Mouse (Mus musculus): Measurements from ENCODE around the gene Smim12. TPM values are rescaled to one million over a fixed set of nuclear protein-coding genes. Genes with fewer than 3 reads are reported as not detected.
A peak's percentile ranks its signal among the peaks of the same experiment; 100 is the strongest.

Smim12 gene
- polyA plus RNA-seq, 1 experiment from 2014 or later, result 53.0 TPM

DNA sequence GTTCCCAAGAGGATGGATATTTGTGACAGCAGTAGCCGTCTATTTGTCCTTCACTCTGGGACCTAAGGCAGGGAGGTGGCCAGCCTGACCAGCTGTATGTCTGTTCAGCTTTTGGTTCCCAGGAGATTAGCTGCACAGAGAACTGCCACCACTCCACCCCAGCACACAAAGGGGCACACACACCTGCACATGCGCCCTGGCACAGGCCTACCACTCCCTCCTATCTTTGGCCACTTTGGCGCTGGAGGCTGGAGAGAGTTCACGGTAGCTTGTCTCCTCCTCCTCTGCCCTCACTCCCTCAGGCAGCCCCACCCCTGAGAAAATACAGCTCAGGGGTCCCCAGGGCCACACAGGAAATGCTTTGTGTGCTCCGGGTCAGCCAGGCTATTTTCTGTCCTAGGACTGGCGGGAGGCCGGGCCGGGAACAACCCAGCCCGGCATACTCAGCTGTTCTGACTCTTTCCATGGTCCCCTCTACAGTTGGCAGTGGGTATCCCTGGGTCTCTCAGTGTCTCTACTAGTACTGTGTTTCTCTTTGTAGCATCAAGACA lies 34.9 kb downstream of the Smim12 start:
- no peak overlapping the region for H3K4me3 ChIP-seq
- WGBS, result 30% methylated on average over 9 of the region's 9 CpGs
- no peaks in the 10 kb centered on the region for H3K9me3 ChIP-seq
- peaks cover 4% of the 10 kb centered on the region; the same call in 1 of the 2 replicates for H3K4me1 ChIP-seq
- H3K9ac ChIP-seq, result no peak overlapping the region
- no peak overlapping the region for H3K4me2 ChIP-seq
- ATAC-seq (ENCODE audit: insufficient number of reproducible peaks, insufficient read depth, low FRiP score, low TSS enrichment, low read depth), result no peak
- no peaks in the 10 kb centered on the region for H3K36me3 ChIP-seq
- no peaks in the 10 kb centered on the region for H3K27me3 ChIP-seq
- no peak overlapping the region for H3K27ac ChIP-seq

DNA sequence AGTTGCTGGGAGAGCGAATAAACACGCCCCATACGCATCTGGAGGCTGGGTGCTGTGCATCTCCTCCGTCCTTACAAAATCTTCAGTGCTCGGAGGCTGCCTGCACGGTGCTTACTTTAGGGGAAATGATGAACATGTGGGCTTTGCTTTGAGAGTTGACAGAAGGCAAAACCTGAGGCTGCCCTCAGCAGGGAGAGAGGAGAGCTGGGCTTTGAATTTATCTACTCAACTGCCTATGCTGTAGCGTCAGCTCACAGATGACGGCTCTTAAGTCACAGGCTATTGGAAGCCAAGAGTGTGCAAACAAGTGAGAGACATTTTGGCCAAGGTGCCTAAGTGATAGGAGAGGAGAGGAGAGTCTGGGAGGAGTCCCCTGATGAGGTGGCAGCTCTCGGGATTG lies 35.7 kb downstream of the Smim12 start:
- Histone ChIP-seq H3K9me3 (no peaks in the 10 kb centered on the region), H3K4me1 (peaks cover 4% of the 10 kb centered on the region; the same call in 1 of the 2 replicates), H3K4me3 (no peak overlapping the region), H3K27ac (no peak overlapping the region), H3K9ac (no peak overlapping the region), H3K36me3 (no peaks in the 10 kb centered on the region), H3K4me2 (no peak overlapping the region), H3K27me3 (no peaks in the 10 kb centered on the region)
- ATAC-seq (ENCODE audit: insufficient number of reproducible peaks, insufficient read depth, low FRiP score, low TSS enrichment, low read depth), result no peak
- 67% methylated on average over 9 of the region's 9 CpGs for WGBS

DNA sequence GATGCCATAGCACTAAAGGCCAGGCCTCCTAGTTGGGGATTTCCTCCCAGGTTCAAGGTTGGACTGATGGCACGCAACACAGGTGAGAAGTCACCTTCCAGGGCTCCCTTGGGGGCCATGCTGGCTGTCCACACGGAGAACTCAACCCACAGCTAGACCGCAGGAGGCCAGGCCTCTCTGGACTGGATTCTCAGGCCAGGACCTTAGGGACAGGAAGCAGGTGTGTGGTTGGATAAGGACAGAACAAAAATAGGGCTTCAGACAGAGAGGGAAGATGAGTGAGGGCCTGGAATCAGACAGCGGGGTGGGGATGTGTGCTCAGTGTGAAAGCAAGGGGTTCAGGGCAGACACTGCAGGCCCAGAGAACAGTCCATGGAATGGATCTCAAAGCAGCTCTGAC lies 43.3 kb downstream of the Smim12 start:
- no peaks in the 10 kb centered on the region for H3K36me3 ChIP-seq
- 0 out of 2 replicates have a peak, but pooled peaks cover 3% of the 10 kb centered on the region for H3K4me1 ChIP-seq
- no peak overlapping the region for H3K27ac ChIP-seq
- H3K9ac ChIP-seq, result 0 out of 2 replicates have a peak overlapping the region, but pooled peaks have one; percentile 1
- 74% methylated on average over 4 of the region's 4 CpGs for WGBS
- no peaks in the 10 kb centered on the region for H3K9me3 ChIP-seq
- H3K27me3 ChIP-seq, result no peaks in the 10 kb centered on the region
- no peak overlapping the region for H3K4me3 ChIP-seq
- H3K4me2 ChIP-seq, result no peak overlapping the region
- ATAC-seq (ENCODE audit: insufficient number of reproducible peaks, insufficient read depth, low FRiP score, low TSS enrichment, low read depth), result no peak

DNA sequence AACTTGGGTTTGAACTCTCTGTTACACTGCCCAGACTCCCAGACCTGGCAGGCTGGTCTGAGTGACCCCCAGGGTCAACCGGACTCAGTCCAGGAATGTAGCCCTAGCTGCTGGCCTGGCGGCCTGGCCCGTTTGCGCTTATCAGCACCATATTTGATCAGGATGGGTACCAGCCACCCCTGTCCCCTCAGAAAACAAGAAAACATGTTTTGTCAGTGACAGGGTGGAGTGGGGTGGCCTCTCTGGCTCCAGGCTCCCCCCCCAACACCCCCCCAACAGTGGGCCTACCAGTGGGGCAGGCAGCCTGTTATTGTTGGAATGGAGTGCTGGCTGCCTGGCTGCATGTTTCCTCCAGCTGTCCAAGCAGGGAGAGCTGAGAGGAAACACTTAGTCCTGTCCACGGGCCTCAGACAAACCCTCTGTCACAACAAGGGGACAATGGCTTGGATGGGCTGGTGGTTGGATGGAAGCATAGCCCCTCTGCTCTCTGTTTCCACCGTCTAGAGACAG lies 45.5 kb downstream of the Smim12 start:
- no peak overlapping the region for H3K27ac ChIP-seq
- no peaks in the 10 kb centered on the region for H3K36me3 ChIP-seq
- H3K27me3 ChIP-seq, result no peaks in the 10 kb centered on the region
- no peak overlapping the region for H3K4me3 ChIP-seq
- ATAC-seq (ENCODE audit: insufficient number of reproducible peaks, insufficient read depth, low FRiP score, low TSS enrichment, low read depth), result no peak
- H3K4me2 ChIP-seq, result no peak overlapping the region
- no peaks in the 10 kb centered on the region for H3K9me3 ChIP-seq
- H3K9ac ChIP-seq, result no peak overlapping the region
- WGBS, result 70% methylated on average over 6 of the region's 6 CpGs
- H3K4me1 ChIP-seq, result 0 out of 2 replicates have a peak, but pooled peaks cover 3% of the 10 kb centered on the region

DNA sequence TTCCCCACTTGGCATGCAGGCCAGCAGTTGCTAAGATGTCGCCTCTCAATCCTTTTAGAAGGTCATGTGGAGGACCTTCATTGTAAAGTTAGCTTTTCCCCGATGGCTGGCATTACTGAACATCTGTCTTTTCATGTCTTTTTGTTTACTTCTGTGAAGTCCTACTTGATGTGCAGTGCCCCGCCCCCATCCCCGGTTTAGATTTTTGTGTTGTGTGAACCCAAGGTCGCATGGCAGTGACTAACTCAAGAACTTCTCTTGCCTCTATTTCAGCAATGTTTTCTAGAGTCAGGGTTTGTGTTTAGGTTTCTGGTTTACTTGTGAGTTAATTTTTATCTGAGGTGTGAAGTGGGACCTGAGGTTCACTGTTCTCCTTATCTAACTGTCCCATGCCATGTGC lies 49.0 kb downstream of the Smim12 start:
- Histone ChIP-seq H3K9ac (no peak overlapping the region), H3K27ac (no peak overlapping the region), H3K27me3 (no peaks in the 10 kb centered on the region), H3K4me3 (no peak overlapping the region), H3K4me2 (no peak overlapping the region), H3K36me3 (no peaks in the 10 kb centered on the region), H3K4me1 (no peaks in the 10 kb centered on the region), H3K9me3 (no peaks in the 10 kb centered on the region)
- ATAC-seq (ENCODE audit: insufficient number of reproducible peaks, insufficient read depth, low FRiP score, low TSS enrichment, low read depth), result no peak
- WGBS, result 80% methylated on average over 5 of the region's 5 CpGs

Other genes starting within 250 kb of the Smim12 start
- gene Sfpq, start 222.5 kb upstream of the Smim12 start, polyA plus RNA-seq (2015; fragmentation: Nextera tagmentation; extraction: Ambion mirVana), result 120 TPM in 2 replicates
- gene Zmym1, start 182.6 kb upstream of the Smim12 start, polyA plus RNA-seq (2015; fragmentation: Nextera tagmentation; extraction: Ambion mirVana), result 21.6 and 23.1 TPM in 2 replicates
- gene Zmym6, start 166.4 kb upstream of the Smim12 start, polyA plus RNA-seq (2015; fragmentation: Nextera tagmentation; extraction: Ambion mirVana), result 26.6 and 29.4 TPM in 2 replicates
- gene Tmem35b, start 120.1 kb upstream of the Smim12 start, polyA plus RNA-seq (2015; fragmentation: Nextera tagmentation; extraction: Ambion mirVana), result 18.2 and 21.2 TPM in 2 replicates
- 0.91 and 0.94 TPM in 2 replicates for gene Dlgap3, start 74.6 kb upstream of the Smim12 start, polyA plus RNA-seq (2015; fragmentation: Nextera tagmentation; extraction: Ambion mirVana)
- 11.1 and 14.3 TPM in 2 replicates for gene Gja4, start 70.3 kb downstream of the Smim12 start, polyA plus RNA-seq (2015; fragmentation: Nextera tagmentation; extraction: Ambion mirVana)
- 4.3 and 4.7 TPM in 2 replicates for gene Gjb3, start 87.1 kb downstream of the Smim12 start, polyA plus RNA-seq (2015; fragmentation: Nextera tagmentation; extraction: Ambion mirVana)
- gene Gjb4, start 110.3 kb downstream of the Smim12 start, polyA plus RNA-seq (2015; fragmentation: Nextera tagmentation; extraction: Ambion mirVana), result 0.14 and 0.36 TPM in 2 replicates
- 0.25 and 0.35 TPM in 2 replicates for gene Gjb5, start 114.4 kb downstream of the Smim12 start, polyA plus RNA-seq (2015; fragmentation: Nextera tagmentation; extraction: Ambion mirVana)